Mouse (Mus musculus) heart, postnatal 0 days (tissue): ENCODE results near the gene C3.

ENCODE experiments used
- CTCF ChIP-seq: IDR thresholded peaks from 2 replicates; pipeline ENCODE4 v1.5.1; 2016; ENCODE audit warnings: antibody characterized with exemption, control low read depth, low read depth
- EP300 ChIP-seq: IDR thresholded peaks from 2 replicates; pipeline ENCODE4 v1.6.1; 2016; ENCODE audit warnings: antibody characterized with exemption, low read depth

DNA sequence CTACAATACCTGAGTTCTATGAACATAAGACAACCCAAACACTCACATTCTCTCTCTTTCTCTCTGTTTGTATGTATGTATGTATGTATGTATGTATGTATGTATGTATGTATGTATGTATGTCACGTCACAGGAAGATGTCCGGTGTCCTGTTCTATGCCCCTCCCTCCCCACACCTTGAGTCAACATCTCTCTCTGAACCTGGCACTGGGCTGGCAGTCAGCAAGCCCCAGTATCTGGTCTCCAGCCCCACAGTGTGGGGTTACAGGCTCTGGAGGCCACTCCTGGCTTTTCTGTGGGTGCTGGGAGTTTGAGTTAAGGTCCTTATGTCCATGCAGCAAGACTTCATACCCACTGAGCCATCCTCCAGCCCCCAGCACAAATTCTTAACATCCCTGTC lies 468 bp downstream of the C3 start:
- TF ChIP-seq CTCF (no peak), EP300 (no peak)
